Mouse (Mus musculus): ENCODE results near the gene Sertad2.
A peak's percentile ranks its signal among the peaks of the same experiment; 100 is the strongest.

Gene Sertad2

DNA sequence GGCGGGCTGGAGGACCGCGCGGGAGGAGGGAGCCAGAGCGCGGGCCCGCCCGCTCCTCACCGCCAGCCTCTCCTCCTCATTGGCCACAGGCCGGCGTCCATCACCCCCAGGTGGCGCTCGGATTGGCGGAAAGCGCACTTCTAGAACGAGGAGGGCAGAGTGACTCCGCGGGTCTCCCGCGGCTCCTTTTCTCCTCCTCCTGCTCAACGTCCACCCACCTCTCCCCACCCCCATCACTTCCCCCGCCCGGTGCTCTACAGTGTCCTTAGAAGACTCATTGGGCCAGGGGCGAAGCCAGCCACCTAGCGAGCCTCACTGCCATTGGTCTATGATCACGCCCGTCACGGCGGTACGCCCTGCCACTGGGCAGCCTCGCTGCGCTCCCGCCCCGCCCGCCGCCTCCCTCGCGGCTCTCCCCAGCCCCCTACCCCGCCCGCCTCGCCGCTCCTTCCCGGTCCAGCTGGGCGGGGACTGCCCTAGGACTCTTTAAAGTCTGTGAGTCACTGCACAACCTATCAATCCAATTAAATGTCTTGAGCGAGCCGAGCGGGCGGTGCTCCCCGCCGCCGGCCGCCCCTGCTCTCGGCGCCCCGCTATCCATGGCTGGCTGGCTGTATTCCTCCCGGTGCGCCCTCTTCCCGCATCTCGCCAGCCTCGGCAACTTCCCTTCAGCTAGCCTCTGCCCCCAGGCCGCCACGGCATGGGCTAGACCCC is at the start of gene Sertad2:
Gene Sertad2, plus strand, starts transcription at position 515 of the 714 bp plus-strand sequence.
- DNase-seq, result peak; percentile 99

GRCm38 (mm10) chr11:20493922-20494626 is 49.0 kb upstream of the Sertad2 start:
- no peak for DNase-seq

- no peak for DNase-seq
Measured at GRCm38 (mm10) chr11:20500516-20500915, 42.5 kb upstream of the Sertad2 start.

- no peak for DNase-seq
Measured at GRCm38 (mm10) chr11:20501160-20501955, 41.7 kb upstream of the Sertad2 start.

DNA sequence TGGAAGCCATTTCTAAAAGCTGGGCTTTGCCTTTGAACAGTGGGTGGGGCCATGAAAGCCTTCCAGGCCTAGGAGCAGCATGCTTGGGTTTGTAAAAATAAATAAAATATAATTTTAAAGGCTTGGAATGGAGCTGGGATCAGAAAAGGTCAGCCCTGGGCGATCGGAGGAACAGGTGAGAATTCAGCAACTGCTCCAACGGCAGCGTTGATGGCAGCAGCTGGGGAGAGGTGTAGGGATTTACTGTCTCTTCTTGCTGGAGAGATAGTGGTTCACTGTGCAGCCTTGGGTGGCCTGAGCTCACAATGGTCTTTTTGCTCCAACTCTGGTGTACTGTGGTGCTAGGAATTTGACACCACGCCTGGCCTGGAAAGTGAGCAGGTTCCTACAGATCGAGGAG is 29.5 kb upstream of the Sertad2 start:
- DNase-seq, result no peak

DNA sequence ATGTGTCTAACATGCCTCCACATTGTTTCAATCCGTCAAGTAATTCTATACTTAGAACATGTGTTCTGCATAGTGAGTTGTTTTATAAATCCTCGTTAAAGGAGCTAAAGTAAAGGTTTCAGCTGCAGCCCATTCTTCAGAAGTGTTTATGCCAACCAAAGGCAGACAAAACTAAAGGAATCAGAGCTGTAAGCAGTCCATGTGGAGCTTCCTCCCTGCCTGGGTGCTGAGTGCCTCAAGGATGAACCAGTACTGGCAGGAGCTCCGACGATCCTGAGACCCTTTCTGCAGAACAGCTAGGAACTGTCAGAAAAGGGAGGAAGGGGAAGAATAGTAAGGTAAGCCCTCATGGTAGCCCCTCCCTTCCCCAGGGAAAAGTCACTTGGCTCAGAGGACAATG is 28.3 kb upstream of the Sertad2 start:
- DNase-seq, result no peak

DNA sequence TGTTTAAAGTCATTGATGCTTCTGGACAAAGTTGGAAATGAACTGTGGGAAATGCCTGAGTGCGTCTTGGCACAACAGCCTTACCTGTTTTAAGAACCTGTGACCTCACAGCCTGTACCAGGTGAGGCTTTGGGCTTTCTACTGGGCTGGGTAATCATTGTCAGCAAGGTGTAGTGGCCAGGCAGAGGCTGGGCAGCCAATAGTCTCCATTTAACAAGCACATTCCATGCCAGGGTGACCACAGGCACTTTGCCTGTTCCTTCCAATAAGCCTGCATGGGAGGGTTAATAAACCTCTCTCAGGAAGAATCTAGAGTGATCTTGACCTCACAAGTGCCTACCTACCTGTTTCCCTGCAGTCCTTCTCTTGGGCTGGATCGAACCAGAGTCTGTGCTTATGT is 21.7 kb upstream of the Sertad2 start:
- no peak for DNase-seq

DNA sequence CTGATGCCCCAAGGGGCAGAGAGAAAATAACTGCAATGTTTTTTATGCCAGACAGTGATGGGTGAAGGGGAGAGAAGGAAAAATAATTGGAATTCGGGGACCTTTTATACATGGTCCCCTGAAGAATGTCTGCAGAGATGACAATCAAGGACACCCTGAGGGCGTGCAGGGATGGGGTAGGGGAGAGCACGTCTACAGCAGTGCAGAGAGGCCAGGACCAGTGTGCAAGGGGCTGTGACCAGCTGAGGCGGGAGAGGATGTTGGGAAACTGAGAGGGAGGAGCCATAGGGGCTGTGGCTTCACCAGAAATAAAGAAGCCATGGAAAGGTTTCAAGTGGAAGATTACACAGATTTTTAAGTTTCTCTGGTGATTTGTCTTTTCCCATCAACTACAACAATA is 20.3 kb upstream of the Sertad2 start:
- no peak for DNase-seq

GRCm38 (mm10) chr11:20524435-20524834 is 18.6 kb upstream of the Sertad2 start:
- DNase-seq, result no peak

DNA sequence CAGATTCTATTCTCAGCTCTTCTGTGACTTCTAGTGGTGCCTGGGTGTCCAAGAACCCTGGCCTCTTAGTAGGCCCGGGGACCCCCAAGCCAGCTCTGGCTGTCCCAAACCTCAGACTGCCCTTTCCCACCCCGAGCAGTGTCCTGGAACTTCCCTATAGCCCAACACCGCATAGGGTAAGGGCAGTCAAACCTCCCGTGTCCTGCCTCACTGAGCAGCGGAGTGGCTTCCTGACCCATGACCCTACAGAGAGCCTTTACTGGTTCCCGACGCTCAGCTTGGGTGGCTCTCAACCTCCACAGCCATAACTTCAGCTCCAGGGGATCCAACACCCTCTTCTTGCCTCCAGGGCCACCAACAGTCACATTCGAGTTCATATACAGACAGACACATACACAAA is 17.1 kb upstream of the Sertad2 start:
- DNase-seq, result no peak

DNA sequence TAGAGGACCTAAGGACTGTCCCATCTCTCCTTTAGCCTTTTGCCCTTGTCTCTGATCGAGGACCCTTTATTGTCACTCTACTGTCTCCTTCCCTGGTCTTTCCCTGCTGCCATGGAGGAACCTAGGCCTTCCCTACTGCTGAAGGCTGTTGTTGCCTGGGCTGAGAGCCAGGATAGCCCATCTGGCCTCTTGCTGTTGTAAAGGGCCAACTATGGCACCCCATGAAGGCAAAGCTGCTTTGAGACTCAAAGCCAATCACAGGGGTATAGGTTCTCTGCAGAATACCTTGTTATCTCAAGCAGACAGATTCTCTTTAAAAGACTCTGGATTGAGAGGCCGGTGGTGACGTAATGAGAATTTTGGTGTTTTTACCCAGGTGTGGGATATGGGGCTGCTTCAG is 15.2 kb upstream of the Sertad2 start:
- no peak for DNase-seq

DNA sequence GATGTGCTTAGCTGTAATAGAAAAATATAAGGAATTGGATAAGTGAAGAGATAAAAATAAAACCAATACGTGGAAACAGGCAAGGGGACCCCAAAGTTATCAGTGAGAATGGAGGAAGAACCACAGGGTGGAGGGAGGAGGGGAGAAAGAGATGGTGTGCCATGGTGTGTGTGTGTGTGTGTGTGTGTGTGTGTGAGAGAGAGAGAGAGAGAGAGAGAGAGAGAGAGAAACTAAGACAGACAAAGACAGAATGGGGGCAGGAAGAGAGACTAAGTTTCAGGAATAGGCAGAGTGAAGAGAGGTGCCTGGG is 11.4 kb upstream of the Sertad2 start:
- DNase-seq, result no peak

GRCm38 (mm10) chr11:20531992-20532881 is 10.8 kb upstream of the Sertad2 start:
- DNase-seq, result peak; percentile 23

DNA sequence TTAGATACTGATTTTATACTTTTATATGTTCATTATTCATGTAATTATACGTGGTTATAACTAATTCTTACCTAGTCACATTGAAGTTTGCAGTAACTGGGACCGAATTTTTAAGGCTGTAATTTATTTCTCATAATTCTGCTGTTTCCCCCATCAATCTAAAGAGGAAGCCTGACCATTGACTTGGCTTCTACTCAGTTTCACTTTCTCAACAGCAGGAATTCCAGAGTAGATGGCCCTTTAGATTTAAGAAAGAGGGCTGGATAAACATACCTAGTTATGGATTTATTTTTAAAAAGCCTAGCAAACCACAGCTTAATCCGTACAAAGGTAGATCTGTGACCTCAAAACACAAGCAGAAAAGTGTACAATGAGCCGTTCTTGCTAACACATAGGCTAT is 9.8 kb upstream of the Sertad2 start:
- no peak for DNase-seq

GRCm38 (mm10) chr11:20537221-20537620 is 5.8 kb upstream of the Sertad2 start:
- DNase-seq, result no peak

GRCm38 (mm10) chr11:20538496-20538895 is 4.6 kb upstream of the Sertad2 start:
- DNase-seq, result no peak

DNA sequence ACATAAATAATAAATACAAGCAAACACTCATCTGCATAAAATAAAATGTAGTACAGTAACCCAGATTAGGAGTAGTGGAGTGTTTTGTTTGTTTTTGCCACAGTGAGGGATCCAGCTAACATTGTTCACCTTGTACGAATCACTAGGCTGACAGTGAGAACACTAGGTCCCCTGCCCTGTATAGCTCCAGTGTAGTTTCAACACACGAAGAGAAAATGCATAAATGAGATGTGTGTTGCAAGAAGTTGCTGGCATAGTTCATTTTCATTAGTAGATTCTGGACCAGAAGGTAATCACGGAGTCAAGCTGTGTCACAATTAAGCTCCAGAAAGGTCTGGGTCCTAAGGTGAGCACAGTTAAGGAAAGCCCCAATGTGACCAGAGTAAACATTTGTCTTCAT is 1.8 kb upstream of the Sertad2 start:
- DNase-seq, result no peak

DNA sequence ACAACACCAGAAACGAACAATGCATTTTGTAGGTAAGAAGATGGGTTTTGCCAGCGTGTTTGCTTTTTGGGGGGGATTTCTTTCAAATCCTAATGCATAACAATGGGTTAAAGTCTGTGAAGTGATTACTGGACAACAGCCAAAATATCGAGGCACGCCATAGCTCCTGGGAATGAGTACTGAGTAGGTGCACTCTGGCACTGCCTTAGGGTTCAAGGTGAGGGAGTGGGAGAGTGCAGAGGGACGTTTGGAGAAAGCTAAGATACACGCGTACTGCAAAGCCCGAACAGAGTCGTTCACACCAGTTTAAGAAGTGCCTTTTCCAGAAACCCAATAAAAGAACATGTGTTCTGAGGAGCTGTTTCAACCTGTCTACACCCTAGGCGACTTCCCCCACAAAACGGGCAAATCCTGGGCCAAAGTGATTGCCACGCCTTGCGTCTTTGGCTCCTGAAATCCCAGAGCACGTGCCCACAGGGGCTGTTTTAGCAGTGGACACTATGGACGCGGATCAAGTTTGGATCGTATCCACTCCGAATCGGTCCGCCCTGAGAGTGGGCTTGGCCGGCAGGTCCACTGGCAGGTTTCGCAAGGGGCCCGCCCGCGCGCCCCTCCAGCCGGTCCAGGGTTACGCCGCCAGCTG is 937 bp upstream of the Sertad2 start:
- no peak for DNase-seq

GRCm38 (mm10) chr11:20543453-20544120 is 534 bp downstream of the Sertad2 start:
- no peak for DNase-seq

- no peak for DNase-seq
Measured at GRCm38 (mm10) chr11:20544376-20544775, 1.3 kb downstream of the Sertad2 start.

GRCm38 (mm10) chr11:20544801-20545515 is 1.9 kb downstream of the Sertad2 start:
- DNase-seq, result no peak
